Mouse (Mus musculus) hindlimb bud, embryonic 11.5 days (tissue): Measurements from ENCODE around the gene Kcnj11.

Experiments used
- DNase-seq: peaks from one replicate; pipeline ENCODE4 v3.0.0-alpha.2; 2012; ENCODE audit warnings: low read depth, low spot score; ENCODE audit errors: extremely low spot score

The Kcnj11 gene

DNA sequence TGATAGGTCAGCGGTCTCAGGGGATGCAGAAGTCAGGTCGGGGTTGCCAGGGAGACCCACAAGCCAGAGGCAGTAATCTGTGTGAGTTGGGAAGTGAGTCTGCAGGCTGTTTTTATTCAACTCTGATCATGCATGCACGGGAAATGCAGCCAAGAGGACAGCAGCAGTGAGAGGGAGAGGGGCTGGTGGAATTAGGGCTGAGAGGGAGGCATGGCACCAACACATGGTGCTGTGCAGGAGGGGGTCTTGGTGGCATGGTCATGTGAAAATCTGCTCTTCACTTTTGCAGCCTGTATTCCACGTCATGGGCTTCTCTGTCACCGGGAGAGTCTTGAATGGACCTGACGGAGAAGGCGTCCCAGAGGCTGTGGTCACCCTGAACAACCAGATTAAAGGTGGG is 50.6 kb downstream of the Kcnj11 start:
- DNase-seq = no peak

- DNase-seq = no peak
Observed at GRCm38 (mm10) chr7:46047873-46048562, 52.5 kb downstream of the Kcnj11 start.

GRCm38 (mm10) chr7:46045882-46046281 is 54.7 kb downstream of the Kcnj11 start:
- no peak for DNase-seq

DNA sequence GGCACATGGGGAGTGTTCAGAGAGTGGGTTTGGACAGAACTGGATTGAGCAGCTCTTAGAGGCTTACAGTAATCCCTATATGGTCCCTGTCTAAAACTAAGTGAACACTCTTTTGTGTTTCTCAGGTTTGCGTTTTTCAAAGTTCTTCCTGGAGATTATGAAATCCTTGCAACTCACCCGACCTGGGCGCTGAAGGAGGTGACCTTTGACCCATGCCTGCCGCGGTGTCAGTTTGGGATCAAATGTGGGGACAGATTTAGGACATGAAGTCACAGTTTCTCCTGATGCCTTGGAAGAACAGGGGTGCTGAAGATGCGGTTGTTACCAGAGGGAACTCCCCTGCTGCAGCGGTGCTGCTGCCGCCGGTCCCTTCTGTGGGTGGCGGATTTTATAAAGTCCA is 56.5 kb downstream of the Kcnj11 start:
- no peak for DNase-seq
